Mouse (Mus musculus) natural killer cell, adult 2 months (primary cell): ENCODE data around the gene Grin2c.
A peak's percentile ranks its signal among the peaks of the same experiment; 100 is the strongest.

Experiments
- DNase-seq, 2 experiments: peaks; one replicate each; pipeline ENCODE4 v3.0.0; 2022; ENCODE audit warnings: low spot score in 2 of 2

Grin2c gene

DNA sequence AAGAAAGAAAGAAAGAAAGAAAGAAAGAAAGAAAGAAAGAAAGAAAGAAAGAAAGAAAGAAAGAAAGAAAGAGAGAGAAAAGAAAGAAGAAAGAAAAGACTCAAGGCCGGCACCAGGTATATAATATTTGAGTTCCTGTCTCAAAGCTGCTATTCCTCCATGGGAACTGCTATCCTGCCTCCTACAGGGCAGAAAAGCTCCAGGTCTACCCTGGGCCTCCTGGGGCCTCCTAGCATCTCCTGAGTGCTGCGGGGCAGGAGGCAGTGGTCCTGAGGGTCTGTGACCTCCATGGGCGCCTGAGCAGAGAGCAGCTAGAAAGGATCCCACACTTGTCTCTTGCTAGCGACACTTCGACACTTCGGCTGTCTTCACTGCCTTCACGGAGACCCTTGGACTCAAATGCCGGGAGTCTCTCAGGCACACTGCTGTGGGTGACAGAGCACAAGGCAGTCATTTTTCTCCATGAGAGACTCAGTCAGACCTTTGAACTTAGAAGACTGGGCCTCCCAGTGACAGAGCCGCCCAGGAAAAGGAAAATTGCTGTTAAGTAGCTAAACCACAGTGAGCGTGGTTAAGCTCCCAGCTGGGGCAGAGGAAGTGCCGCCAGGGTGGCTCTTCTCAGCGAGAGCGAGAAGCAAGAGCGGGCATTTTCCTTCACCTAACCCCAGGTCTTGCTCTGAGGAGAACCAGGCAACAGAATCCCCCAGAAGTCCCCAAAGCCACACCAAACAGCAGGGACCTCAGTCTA, 35.7 kb downstream of the Grin2c start:
- DNase-seq: peak; percentile 32 to 42

DNA sequence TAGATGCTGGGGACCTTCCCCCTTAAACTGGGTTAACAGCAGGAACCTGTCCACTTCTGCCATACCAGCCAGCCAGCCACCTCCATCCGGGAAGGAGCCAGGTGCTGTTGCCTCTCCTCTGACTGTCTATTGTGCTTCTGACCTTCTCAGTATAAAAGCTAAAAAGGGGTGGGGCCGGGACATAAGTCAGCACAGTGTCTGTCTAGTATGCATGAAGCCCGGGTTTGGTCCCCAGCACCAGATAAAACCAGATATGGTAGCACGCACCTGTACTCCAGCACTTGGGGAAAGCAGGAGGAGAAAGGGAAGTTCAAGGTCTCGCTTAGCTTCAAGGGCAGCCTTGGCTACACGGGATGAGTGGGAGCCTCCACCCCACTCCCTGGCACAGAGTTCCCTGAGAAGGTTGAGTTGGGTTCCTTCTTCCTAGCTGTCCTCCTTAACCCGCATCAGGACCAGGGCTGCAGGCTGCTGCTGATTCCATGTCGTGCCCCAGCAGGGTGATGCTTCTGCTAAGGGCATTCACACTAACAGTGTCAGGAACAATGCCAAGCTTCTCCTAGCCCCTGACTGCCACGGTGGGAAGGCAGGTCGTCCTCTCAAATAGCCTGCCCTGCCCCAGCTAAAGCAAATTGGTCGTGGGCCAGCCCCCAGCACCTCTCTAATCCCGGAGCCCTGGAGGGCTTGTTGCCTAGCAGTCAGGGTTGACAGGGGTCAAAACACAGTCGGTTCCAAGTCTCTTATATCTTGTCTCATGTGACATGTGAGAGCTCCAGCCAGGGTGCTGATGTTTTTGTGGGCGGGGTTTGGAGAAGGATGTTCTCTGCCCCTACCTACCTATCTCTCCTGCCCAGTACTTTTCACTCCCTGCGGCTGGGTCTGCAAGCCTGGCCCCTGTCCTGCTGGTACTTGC, 37.8 kb downstream of the Grin2c start:
- no peak for DNase-seq

DNA sequence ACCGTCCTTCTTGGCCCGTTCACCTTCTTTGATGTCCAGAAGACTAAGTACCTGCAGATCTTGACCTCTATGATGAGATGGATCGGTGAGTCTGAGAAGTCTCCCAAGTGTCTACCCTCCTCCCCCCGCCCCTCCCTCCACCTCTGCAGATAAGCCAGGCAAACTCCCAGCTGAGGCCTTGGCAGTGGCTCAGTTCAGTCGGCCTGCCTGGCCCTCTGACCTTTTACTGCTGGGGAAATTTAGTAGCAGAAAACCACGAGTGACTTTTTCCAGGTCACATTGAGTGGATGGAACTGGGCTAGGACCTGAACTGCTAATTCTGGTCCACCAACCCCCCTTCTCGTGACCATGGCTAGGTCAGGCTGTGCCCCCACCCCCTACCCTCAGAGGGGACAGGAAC, 38.6 kb downstream of the Grin2c start:
- no peak for DNase-seq

- no peak for DNase-seq
Observed at GRCm38 (mm10) chr11:115227640-115228039, 39.4 kb downstream of the Grin2c start.

DNA sequence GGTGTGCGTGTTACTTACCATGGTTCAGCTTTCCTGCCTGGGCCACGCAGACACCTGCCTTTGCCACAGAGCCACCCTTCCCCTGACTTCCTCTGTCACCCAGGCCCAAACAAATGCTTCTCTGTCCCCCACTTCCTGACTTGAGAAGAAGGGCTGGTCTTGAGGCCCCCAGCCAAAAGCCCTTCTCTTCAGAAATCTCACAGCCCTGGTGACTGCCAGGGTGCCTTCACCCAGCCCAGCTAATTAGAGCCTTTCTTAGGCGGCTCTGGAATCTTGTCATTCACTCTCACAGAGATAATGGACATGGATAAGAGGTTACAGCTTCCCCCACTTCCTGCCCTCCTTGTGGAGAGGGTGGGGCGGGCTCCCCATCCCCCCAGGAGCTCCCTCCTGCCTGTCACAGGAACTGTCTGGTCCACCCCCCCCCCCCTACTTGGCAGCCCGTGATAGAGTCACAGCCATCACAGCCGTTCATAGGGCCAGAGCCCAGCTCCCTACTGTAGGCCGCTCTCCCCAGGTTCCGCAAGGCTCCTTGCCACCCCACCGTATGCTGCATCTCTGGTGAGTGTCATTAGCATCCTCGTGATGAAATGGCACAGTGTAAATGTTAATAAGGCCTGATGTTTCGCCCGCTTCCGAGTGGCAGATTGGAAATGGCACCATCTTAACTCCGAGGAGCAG, 40.1 kb downstream of the Grin2c start:
- DNase-seq: no peak

- DNase-seq: no peak
Observed at GRCm38 (mm10) chr11:115225301-115225700, 41.7 kb downstream of the Grin2c start.

- DNase-seq: peak in 1 of 2 experiments; percentile 40
Observed at GRCm38 (mm10) chr11:115224889-115225288, 42.2 kb downstream of the Grin2c start.

DNA sequence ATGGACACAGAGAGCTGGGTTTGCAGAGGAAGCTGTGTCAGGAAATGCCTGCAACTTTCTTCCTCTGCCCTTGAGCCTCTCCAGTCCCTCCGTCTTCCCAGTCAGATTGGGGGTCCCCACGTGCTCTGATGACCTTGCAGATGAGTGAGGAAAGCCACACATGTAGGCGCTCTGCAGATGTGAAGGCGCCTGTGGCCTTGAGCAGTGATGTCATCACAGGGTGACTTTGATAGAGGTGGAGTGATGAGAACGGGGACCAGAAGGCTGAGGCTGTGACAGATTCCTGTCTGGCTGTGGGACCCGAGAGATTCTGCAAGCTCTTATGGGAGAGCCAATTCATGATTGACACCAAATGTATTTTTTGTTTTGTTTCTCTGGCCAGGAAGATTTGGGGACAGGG, 43.2 kb downstream of the Grin2c start:
- no peak for DNase-seq

- DNase-seq: no peak
Observed at GRCm38 (mm10) chr11:115223451-115223850, 43.6 kb downstream of the Grin2c start.

DNA sequence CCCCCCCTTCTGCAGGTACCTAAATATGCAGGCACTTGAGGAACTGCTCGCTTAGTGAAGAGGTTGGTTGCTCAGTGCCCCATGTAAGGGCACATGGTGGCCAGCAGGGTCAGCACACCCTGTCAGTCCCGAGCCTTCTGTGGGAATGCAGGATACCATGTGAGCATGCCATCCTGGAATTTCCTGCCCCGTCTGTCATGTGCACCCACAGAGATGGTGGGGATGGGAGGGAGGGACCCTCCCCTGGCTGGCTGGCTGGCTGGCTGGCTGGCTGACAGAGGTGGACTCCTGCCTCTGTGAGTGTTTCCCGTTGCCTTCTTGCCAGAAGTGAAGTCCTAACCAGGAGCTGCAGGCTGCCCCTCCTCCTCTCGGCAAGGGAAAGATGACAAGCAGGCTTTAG, 44.5 kb downstream of the Grin2c start:
- no peak for DNase-seq

DNA sequence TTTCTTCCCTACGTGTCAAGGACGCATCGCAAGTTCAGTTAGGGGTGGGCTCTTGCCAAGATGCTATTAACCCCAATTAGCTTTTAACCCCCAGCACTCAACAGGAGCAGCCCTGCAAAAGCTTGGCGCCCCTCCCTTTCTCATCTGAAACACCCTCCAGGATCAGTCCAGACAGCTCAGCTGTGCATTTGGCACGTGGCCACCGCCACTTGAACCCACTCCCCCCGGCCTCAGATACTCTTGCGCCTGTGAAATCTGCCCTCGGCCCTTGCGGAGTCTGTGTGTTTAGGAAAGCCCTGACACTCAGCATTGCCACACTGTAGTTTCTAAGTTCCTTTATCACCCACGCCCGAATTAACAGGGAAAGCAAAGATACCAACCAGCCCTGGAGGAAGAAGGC, 45.0 kb downstream of the Grin2c start:
- DNase-seq: no peak

GRCm38 (mm10) chr11:115219685-115220084, 47.4 kb downstream of the Grin2c start:
- DNase-seq: no peak

DNA sequence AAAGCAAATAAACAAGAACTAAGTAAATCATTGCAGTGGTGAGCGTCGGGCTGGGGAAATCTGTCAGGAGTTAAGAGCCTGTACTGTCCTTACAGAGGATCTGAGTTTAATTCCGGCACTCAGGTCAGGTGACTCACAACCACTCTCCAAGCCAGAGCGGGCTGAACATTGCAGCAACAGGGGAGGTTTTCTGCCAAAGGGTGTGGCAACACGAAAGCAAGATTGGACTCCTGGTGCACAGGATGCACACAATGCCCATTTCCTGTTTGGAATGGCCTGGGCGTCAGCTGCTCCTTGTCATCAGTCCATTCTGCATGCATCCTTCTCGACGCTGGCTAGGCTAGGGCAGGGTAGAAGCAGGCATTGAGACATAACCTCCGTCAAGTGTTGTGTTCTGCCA, 47.8 kb downstream of the Grin2c start:
- no peak for DNase-seq

GRCm38 (mm10) chr11:115217439-115218410, 49.3 kb downstream of the Grin2c start:
- DNase-seq: no peak

DNA sequence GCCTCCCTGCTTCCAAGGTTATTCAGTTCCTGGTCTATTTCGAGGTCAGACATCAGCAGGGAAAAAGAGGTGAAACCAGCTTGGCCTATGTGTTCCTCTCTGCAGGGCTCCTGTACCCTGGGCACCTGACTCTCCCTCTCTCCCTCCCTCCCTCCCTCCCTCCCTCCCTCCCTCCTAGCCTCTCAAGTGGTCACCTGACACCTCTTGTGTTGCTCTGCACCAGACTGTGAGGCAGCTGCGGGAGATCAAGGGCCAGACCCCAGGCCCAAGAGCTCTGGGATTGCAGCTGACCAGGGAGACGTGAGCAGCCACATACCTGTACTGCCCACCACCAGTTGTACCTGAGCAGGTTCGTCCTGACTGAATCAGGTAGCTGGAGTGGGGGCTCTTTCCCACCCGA, 51.9 kb downstream of the Grin2c start:
- DNase-seq: no peak

- DNase-seq: no peak
Observed at GRCm38 (mm10) chr11:115212116-115212515, 54.9 kb downstream of the Grin2c start.

GRCm38 (mm10) chr11:115209958-115210357, 57.1 kb downstream of the Grin2c start:
- DNase-seq: no peak

DNA sequence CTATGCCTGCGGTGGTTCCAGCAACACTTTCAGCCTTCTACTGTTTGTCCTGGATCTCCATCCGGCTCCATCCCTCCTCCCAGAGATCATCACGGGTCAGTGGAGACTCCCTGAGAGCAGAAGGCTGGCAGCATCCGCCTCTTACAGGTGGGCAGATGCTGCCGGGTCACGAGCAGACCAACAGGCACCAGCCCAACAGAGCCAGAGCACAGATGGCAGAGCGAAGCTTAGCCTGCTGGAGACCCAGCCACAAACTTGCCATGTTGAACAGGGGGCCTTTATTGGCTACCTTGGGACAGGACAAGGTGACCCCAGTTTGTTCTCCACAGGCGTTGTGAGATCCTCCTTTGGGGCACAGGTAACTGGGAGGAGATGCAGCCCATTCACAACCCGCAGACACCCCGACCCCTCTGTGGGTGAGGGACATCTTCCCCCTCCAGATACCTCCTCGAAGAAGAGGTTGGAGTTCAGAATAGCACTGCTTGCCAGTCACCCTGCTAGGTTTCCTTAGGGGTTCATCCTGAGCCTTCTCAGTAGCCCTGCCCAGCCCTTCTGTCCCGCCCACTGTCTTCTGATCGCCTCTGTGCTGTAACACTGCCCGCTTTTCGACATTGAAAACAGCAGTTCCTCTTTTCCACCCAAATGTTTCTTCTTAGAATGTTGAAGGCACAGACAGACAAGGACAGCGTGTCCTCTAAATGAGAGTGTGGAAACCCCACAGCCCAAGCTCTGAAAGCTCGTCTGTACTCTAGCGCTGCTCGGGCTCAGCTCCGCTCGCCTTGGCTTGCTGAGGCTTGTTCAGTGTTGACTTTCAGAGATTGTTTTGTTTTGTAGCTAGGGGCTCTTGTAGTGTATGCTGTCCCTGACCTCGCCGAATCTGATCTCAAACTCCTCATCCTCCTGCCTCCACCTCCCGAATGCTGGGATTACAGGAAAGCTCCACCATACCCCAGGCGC, 58.0 kb downstream of the Grin2c start:
- DNase-seq: no peak

GRCm38 (mm10) chr11:115208126-115208525, 58.9 kb downstream of the Grin2c start:
- DNase-seq: no peak

- no peak for DNase-seq
Observed at GRCm38 (mm10) chr11:115202756-115203155, 64.3 kb downstream of the Grin2c start.
